Mouse (Mus musculus): ENCODE results near the gene Rtn4rl1.

GRCm38 (mm10) chr11:75247137-75247730 is 53.7 kb downstream of the Rtn4rl1 start:
- TF ChIP-seq CTCF (IDR thresholded peaks at IDR 0.05; ENCODE audit: borderline replicate concordance, insufficient read depth, low read depth, low read length) (no peak), POLR2A (IDR thresholded peaks at IDR 0.05; ENCODE audit: borderline replicate concordance, insufficient read depth, low read length) (no peak)

Measured in cerebellum, adult 2 months (tissue).